Mouse (Mus musculus) gastrocnemius, adult 2 months (tissue): ENCODE measurements around the gene Drosha. TPM values are rescaled to one million over a fixed set of nuclear protein-coding genes. Genes with fewer than 3 reads are reported as not detected.

Experiments used
- DNase-seq: peaks from one replicate; pipeline ENCODE4 v3.0.0; 2022
- H3K27ac ChIP-seq: fragments of 200-600 bp; 2 replicates; pipeline ENCODE4 v1.8.1; 2022; ENCODE audit warnings: mild to moderate bottlenecking
- H3K4me3 ChIP-seq: fragments of 200-600 bp; 2 replicates; pipeline ENCODE4 v1.8.1; 2022; ENCODE audit warnings: mild to moderate bottlenecking, moderate library complexity
- CTCF ChIP-seq: fragments of 200-600 bp; IDR thresholded peaks from 2 replicates; pipeline ENCODE4 v1.8.1; 2022; ENCODE audit warnings: antibody characterized with exemption, mild to moderate bottlenecking, moderate library complexity
- intact Hi-C: fragments of 180-260 bp; cut with DNase I; formaldehyde crosslinking; loops from one replicate; pipeline ENCODE4 v1.15.1; 2025
- total RNA-seq, 2 experiments: library from RNA; stranded (reverse); gene quantifications; 2 replicates each; pipeline ENCODE4 v1.2.3; 2021

Gene Drosha
- total RNA-seq, 2 experiments from 2014 or later, result 33.9 to 37.6 TPM

- Histone ChIP-seq H3K27ac (no peak overlapping the region), H3K4me3 (no peak overlapping the region)
- DNase-seq, result no peak
- TF ChIP-seq CTCF, result 0 out of 2 replicates have a peak, but pooled peaks have one; percentile 3
- intact Hi-C loops, result no loop called here
Observed at GRCm38 (mm10) chr15:12842833-12843232, 18.2 kb downstream of the Drosha start.

- TF ChIP-seq CTCF, result no peak
- H3K4me3 ChIP-seq, result no peak overlapping the region
- peak overlapping the region; percentile 53; the same call in 1 of the 2 replicates for H3K27ac ChIP-seq
- intact Hi-C loops, result no loop called here
- peak; percentile 32 for DNase-seq
Observed at GRCm38 (mm10) chr15:12848196-12848975, 23.8 kb downstream of the Drosha start.

- TF ChIP-seq CTCF, result 0 out of 2 replicates have a peak, but pooled peaks have one; percentile 9
Observed at GRCm38 (mm10) chr15:12849373-12849772, 24.8 kb downstream of the Drosha start.

GRCm38 (mm10) chr15:12853471-12853870 is 28.9 kb downstream of the Drosha start:
- H3K27ac ChIP-seq, result no peak overlapping the region
- DNase-seq, result no peak
- H3K4me3 ChIP-seq, result no peak overlapping the region
- intact Hi-C loops, result no loop called here
- no peak for TF ChIP-seq CTCF

More at GRCm38 (mm10) chr15:12849373-12849772, 24.8 kb downstream of the Drosha start:
- Histone ChIP-seq H3K4me3 (no peak overlapping the region), H3K27ac (no peak overlapping the region)
- no peak for DNase-seq
- intact Hi-C loops, result no loop called here

GRCm38 (mm10) chr15:12856780-12857179 is 32.2 kb downstream of the Drosha start:
- TF ChIP-seq CTCF, result no peak
- H3K27ac ChIP-seq, result no peak overlapping the region
- intact Hi-C loops, result no loop called here
- no peak for DNase-seq
- no peak overlapping the region for H3K4me3 ChIP-seq

GRCm38 (mm10) chr15:12857840-12858516 is 33.4 kb downstream of the Drosha start:
- no peak overlapping the region for H3K27ac ChIP-seq
- TF ChIP-seq CTCF, result no peak
- DNase-seq, result no peak
- H3K4me3 ChIP-seq, result no peak overlapping the region
- intact Hi-C loops, result no loop called here

GRCm38 (mm10) chr15:12858645-12859044 is 34.0 kb downstream of the Drosha start:
- no peak for TF ChIP-seq CTCF
- no peak for DNase-seq
- Histone ChIP-seq H3K4me3 (no peak overlapping the region), H3K27ac (no peak overlapping the region)
- intact Hi-C loops, result no loop called here

GRCm38 (mm10) chr15:12862061-12862460 is 37.4 kb downstream of the Drosha start:
- H3K27ac ChIP-seq, result no peak overlapping the region
- intact Hi-C loops, result no loop called here
- no peak for DNase-seq
- no peak for TF ChIP-seq CTCF
- no peak overlapping the region for H3K4me3 ChIP-seq

- DNase-seq, result no peak
- H3K4me3 ChIP-seq, result no peak overlapping the region
- intact Hi-C loops, result no loop called here
- H3K27ac ChIP-seq, result no peak overlapping the region
- no peak for TF ChIP-seq CTCF
Observed at GRCm38 (mm10) chr15:12863669-12864068, 39.1 kb downstream of the Drosha start.

- intact Hi-C loops, result no loop called here
- no peak for DNase-seq
- Histone ChIP-seq H3K27ac (no peak overlapping the region), H3K4me3 (no peak overlapping the region)
- TF ChIP-seq CTCF, result no peak
Observed at GRCm38 (mm10) chr15:12865595-12866314, 41.1 kb downstream of the Drosha start.

GRCm38 (mm10) chr15:12867269-12867668 is 42.7 kb downstream of the Drosha start:
- no peak for TF ChIP-seq CTCF
- intact Hi-C loops, result no loop called here

GRCm38 (mm10) chr15:12875442-12876176 is 51.0 kb downstream of the Drosha start:
- DNase-seq, result no peak
- H3K4me3 ChIP-seq, result no peak overlapping the region
- intact Hi-C loops, result no loop called here
- TF ChIP-seq CTCF, result no peak
- no peak overlapping the region for H3K27ac ChIP-seq

More at GRCm38 (mm10) chr15:12867269-12867668, 42.7 kb downstream of the Drosha start:
- H3K4me3 ChIP-seq, result no peak overlapping the region
- DNase-seq, result no peak
- H3K27ac ChIP-seq, result no peak overlapping the region
